Mouse (Mus musculus) brown adipose tissue, adult 24 weeks (tissue): ENCODE data around the gene Cdc73. TPM values are rescaled to one million over a fixed set of nuclear protein-coding genes. Genes with fewer than 3 reads are reported as not detected.
"Not testable (repeated sequence)": the region's sequence is repeated elsewhere in the genome, so short reads cannot be mapped to it uniquely, and the experiment has no call there.

Source experiments
- H3K27ac ChIP-seq: fragments of 200-500 bp; replicated peaks from 2 replicates; pipeline ENCODE4 v1.5.1; 2012; ENCODE audit warnings: low read depth, mild to moderate bottlenecking, low read length
- H3K4me1 ChIP-seq: fragments of 200-500 bp; 2 replicates; pipeline ENCODE4 v1.6.1; 2012; ENCODE audit warnings: low read length, mixed read lengths; ENCODE audit not compliant: control insufficient read depth, insufficient read depth, insufficient read length
- H3K4me3 ChIP-seq: fragments of 200-500 bp; 2 replicates; pipeline ENCODE4 v1.5.1; 2012; ENCODE audit warnings: low read depth, mild to moderate bottlenecking, low read length, moderate library complexity; ENCODE audit not compliant: insufficient read depth
- polyA plus RNA-seq: library from polyadenylated mRNA; stranded (reverse); fragments of >200 nt; gene quantifications from 2 replicates; pipeline ENCODE4 v1.2.4, GENCODE M21; 2012; ENCODE audit not compliant: missing spikeins, insufficient read depth, insufficient read length

Gene Cdc73
- polyA plus RNA-seq, 1 experiment, result 26.7 TPM

DNA sequence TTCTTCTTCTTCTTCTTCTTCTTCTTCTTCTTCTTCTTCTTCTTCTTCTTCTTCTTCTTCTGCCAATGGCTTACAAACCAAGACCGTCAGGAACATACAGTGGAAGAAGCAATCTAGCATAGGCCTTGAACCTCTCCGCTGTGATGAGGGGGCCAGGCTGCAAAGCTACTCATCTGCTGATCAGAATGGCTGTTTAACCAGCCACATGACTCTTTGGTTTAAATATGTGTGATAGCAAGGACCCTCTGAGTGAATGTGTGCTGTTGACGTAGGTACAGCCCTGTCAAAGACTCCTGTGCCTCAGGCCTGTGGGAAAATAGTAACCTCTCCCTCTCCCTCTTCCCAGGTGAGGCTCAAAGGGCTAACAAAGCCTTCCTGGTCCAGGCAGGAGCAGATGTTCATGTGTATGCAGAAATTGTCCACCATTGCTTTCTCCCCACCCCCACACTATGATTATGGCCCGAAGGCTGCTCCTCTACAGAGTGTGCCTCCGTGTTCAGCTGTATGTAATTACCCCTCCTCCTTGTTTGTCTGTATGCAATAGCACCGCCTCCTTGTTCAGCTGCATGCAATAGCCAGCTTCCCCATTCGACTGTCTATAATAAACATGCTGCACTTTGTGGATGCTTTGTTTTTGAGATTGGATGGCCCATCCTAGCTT, 7.4 kb upstream of the Cdc73 start:
- Histone ChIP-seq H3K27ac (no peak overlapping the region), H3K4me1 (no peaks in the 10 kb centered on the region), H3K4me3 (no peak overlapping the region)

DNA sequence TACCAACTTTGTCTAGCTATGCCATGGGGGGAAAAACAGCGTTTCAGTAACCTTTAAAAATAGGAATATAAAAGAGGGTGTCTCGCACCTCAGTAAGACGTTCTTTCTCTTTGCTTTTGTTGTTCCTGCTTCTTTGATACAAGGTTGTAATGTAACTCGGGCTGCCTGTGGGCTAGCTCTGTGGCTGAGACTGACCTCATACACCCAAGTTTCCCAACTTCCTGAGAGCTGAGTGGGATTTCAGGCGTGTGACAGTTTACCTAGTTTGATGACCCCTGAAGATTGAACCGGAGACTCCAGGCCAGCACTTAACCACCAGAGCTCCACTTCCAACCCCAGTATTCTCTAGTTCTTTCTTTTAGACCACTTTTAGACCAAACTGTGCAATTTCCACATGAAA, 5.7 kb upstream of the Cdc73 start:
- Histone ChIP-seq H3K4me3 (no peak overlapping the region), H3K27ac (no peak overlapping the region), H3K4me1 (no peaks in the 10 kb centered on the region)

DNA sequence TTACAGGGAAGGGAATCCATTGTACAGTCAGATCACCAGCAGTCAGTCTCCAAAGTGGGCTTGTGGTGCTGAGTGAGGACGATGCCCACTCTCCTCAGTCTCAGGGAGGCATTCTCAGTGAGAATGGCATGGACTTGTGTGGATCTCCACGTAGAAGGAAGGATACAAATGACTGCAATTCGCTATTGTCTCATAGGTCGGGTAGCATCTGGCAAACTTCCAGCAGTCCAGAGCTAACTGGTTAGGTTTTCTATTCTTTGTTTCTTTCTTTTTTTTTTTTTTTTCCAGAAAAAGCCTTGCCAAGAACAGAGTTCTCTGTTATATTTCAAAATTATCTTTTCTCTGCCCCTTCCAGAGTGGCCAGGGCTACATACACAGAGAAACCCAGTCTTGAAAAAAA, 4.3 kb upstream of the Cdc73 start:
- H3K27ac ChIP-seq, result no peak overlapping the region
- no peak overlapping the region for H3K4me3 ChIP-seq
- H3K4me1 ChIP-seq, result no peaks in the 10 kb centered on the region

DNA sequence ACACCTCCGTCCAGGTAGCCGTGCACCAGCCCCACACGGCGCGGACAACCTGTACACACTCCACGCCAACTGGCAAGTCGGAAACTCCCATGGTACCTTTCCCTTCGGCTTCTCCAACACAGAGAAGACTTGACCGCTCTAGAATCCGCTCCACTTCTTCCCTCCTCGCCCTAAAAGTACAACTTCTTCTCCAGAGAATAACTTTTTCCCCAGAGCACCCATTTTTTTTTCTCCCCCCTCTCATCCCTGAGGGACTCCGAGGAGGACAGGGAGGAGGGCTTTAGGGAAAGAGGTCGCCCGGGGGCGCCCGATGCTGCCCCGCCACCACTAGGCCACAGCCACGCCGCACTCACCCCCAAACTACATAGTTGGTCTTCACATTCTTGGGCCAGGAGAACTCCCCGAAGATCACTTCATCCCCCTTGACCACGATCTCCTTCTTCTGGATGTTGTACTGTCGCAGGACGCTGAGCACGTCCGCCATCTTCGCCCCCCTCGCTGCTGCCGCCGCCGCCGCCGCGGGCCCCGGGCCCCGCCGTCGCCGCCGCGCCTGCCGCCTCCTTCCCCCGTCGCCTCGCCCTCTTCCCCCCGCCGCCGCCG, 452 bp downstream of the Cdc73 start:
- H3K27ac ChIP-seq, result peak overlapping the region; percentile 94
- H3K4me3 ChIP-seq, result peak overlapping the region; percentile 90
- H3K4me1 ChIP-seq, result no peaks in the 10 kb centered on the region

DNA sequence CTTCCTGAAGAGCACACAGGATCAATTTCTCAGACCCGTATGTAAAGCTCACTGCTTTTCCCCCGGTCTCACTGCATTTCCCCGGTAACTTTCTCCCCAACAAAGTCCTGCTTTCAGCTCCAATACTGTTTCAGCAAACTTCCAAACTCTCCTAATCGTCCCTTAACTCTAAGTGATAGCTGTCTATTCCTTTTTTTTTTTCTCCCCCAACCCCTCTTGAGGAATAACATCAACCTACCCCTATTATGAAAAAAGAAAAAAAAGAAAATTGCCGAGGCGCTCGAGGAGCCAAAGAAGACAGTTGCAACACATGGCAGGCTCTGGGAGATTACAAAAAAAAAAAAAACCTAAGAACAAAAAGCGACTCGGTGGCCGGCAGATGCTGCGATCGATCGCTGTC, 957 bp downstream of the Cdc73 start:
- Histone ChIP-seq H3K27ac (peak overlapping the region; percentile 94), H3K4me1 (no peaks in the 10 kb centered on the region), H3K4me3 (peak overlapping the region; percentile 90)

DNA sequence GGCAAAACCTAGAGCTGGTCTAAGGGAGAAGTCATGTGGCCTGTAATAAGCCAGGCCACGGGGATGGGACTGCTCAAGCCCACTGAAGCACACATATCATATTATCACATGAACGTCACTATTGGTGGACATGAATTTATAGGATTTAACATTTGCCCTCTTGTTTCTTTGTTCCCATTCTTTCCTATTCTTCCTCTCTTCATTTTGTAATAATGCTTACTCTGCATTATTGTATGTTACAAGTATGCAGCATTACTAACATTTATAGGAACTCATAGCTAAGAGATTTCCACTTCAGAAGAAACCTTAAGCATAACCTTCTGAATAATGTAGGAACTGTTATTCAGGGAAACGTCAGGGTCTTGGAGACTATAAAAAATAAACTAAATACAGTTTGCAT, 17.8 kb downstream of the Cdc73 start:
- H3K4me1 ChIP-seq, result no peaks in the 10 kb centered on the region
- no peak overlapping the region for H3K4me3 ChIP-seq
- no peak overlapping the region for H3K27ac ChIP-seq

DNA sequence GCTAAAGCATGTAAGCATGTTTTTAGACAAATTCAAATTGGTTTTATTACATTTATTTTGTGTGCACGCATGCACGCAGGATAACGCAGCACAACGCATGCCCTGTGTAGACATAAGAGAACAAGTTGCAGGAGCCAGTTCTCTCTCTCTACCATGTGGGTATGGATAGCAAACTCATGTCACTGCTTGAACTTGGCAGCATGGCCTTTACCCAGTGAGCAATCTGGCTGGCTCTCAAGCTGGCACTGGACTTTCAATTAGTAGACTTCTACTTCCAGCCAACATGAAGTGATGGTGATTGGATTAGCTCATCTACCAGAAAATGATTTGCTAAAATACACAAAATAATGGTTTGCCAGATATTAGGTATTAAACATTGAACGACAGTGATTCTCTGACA, 21.6 kb downstream of the Cdc73 start:
- H3K4me3 ChIP-seq, result no peak overlapping the region
- no peaks in the 10 kb centered on the region for H3K4me1 ChIP-seq
- H3K27ac ChIP-seq, result no peak overlapping the region

DNA sequence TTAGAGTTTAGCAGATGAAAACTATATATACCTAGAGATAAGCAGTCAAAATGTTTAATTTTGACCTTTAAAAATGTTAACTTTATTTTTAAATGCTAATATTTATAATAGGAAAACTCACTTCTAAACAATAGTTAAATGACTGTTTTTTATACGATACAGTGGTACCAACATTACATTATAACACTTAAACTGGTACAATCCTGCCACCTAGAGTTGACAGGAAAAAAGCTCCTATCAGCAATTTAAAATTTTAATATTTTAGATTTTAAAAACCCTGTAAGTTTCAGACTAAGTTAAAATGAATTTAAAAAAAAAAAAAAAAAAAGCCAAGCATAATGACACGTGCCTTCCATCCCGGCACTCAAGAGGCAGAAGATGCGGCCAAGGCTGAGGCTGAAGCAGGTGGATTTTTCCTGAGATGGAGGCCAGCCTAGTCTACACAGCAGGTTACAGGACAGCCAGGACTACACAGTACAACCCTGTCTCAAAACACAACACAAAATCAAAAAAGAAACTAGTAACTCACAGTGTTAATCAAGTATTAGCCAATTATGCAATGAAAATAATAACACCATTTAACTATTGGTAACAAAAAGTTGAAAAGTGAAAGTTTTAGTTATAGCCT, 26.8 kb downstream of the Cdc73 start:
- no peaks in the 10 kb centered on the region for H3K4me1 ChIP-seq
- no peak overlapping the region for H3K27ac ChIP-seq
- H3K4me3 ChIP-seq, result no peak overlapping the region

DNA sequence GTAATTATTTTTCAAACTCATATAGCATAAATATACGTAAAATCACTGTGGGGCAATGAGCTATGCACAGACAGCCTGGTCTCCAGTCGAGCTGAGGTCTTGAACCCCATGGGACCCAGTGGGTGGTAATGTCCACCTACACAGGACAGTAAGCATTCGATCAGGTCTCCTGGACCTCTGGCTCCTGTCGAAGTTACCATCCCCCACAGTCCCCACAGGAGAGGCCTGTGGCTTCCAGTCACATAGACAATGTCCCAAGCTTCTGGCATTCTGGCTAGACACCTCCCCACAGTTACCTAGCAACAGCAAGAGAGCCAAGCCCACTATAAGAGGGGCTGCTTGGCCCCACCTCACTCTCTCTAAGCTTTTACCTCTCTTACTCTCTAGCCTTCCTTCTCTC, 37.9 kb downstream of the Cdc73 start:
- H3K4me3 ChIP-seq, H3K4me1 ChIP-seq: not testable (repeated sequence)

DNA sequence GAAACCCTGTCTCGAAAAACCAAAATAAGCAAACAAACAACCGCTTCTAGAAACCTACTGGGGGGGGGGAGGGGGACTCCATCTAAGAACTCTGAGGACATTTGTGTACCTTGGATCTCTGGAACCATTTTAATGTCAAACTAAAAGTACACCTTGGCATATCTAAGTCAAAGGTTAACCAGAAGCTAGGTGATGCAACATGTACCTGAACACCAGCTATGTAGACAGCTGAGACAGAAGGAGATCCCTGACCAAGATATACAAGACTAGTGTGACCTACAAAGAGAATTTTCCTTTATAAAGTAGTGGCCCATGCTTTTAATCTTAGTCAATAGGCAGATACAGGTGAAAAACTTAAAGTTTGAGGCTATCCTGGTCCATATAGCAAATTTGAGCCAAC, 39.5 kb downstream of the Cdc73 start:
- Histone ChIP-seq H3K4me3 (no peak overlapping the region), H3K4me1 (no peaks in the 10 kb centered on the region), H3K27ac (no peak overlapping the region)

More for the DNA sequence above, 37.9 kb downstream of the Cdc73 start:
- not testable (repeated sequence) for H3K27ac ChIP-seq

DNA sequence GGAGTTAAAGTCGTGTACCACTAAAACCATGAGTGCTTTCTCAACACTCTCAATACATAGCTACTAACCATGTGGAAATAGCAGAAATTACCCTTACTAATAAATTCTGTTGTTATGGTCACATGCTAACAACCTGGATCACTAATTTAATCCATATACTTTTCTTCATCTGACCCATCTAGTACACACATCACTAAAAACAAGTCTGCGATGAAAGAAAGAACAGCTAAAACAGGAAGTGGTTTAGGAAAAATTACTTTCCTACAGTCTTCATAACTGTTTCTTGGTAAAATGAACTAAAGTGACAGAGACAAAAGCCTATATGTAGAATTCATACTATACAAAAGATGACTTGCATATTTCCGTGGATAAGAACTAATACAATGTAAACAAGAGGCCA, 49.0 kb downstream of the Cdc73 start:
- H3K4me1 ChIP-seq, result no peaks in the 10 kb centered on the region
- H3K4me3 ChIP-seq, result no peak overlapping the region
- no peak overlapping the region for H3K27ac ChIP-seq

DNA sequence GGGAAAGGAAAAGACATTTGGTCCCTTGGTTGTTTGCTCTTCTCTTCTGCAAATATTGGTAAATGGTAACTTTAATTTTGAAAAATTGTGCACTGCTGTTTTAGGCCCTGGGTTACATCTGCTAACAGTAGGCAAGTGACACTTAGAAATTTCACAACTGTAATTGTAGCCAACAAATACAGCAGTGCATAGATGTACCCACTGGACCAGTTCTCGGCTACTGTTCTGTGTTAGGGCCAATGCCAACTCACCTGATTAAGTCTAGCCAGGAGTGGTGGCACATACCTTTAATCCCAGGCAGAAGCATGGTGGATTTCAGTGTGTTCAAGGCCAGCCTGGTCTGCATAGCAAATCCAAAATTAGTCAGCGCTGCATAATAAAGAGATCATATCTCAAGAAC, 52.4 kb downstream of the Cdc73 start:
- Histone ChIP-seq H3K27ac (no peak overlapping the region), H3K4me1 (peaks cover 2% of the 10 kb centered on the region; the same call in 1 of the 2 replicates), H3K4me3 (no peak overlapping the region)

DNA sequence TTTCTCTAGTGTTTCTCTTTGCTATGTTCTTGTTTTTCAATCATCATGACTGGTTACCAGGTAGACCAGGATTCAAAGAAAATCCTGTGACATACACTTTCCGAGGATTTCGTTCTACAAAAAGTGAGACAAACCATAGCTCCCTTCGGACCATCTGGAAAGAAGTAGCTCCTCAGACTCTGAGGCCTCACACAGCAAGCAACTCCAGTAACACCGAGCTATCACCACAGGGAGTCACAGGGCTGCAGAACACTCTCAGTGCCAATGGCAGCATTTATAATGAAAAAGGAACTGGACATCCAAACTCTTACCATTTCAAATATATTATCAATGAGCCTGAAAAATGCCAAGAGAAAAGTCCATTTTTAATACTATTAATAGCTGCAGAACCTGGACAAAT, 56.5 kb downstream of the Cdc73 start:
- no peak overlapping the region for H3K4me3 ChIP-seq
- H3K27ac ChIP-seq, result peak overlapping the region; percentile 51

DNA sequence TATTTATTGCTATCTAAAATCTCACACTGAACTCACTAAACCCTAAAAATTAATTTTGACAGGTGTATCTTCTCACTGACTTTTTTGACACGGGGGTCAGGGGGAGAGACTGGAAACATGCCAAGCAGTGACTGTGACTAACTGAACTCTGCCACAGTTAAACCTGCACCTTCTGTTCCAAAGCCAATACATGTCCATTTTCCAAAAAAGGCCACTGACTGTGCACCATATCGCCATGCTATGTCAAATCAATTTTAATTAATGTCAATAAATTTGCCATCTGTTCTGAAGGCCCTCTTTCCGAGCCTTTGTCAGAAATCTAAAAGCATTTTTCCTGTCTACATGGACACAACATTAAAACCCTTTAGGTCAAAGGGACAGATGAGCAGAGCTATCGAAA, 57.3 kb downstream of the Cdc73 start:
- Histone ChIP-seq H3K4me3 (no peak overlapping the region), H3K27ac (peak overlapping the region; percentile 47), H3K4me1 (peaks cover 2% of the 10 kb centered on the region; the same call in 1 of the 2 replicates)

More for the DNA sequence above, 56.5 kb downstream of the Cdc73 start:
- H3K4me1 ChIP-seq, result peaks cover 2% of the 10 kb centered on the region; the same call in 1 of the 2 replicates

DNA sequence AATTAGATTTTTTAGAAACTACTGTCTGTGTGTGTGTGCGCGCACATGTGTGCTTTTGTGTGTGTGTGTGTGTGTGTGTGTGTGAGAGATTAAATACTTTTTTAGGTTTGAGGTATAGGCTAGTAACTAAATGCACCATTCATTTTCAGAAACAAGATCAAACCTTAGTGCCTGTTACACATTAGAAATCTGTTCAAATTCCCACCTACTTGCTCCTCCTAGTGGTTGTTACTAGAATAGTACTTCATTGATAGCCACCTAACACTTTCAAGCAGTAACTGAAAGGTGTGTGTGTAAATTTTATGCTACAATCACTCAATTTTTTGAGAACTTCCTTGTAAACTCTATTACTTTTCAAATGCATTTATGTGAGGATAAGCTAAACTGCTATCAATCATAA, 58.5 kb downstream of the Cdc73 start:
- H3K4me3 ChIP-seq, result no peak overlapping the region
- H3K27ac ChIP-seq, result 0 out of 2 replicates have a peak overlapping the region, but pooled peaks have one; percentile 58
- H3K4me1 ChIP-seq, result peaks cover 2% of the 10 kb centered on the region; the same call in 1 of the 2 replicates
